ENCODE assay signal across 20 mouse cellular contexts in genomic region chr15:31494310-31494709, GRCm38 (mm10).
"Had no signal": no experiment of that assay in that cellular context is flagged by ENCODE, and none has a peak within 500 bp of the region (broad histone marks: within the 10 kb centered on the region; RNA-seq: fewer than 3 reads in every experiment).

No protein-coding gene starts in this region.

- ATAC-seq: liver, postnatal 0 days; midbrain, embryonic 15.5 days had no signal

- H3K4me2 ChIP-seq: limb, embryonic 13.5 days; liver, embryonic 13.5 days; lung, embryonic 15.5 days; midbrain, embryonic 12.5 days; midbrain, embryonic 15.5 days; neural tube, embryonic 12.5 days; neural tube, embryonic 15.5 days had no signal

- H3K9me3 ChIP-seq: limb, embryonic 10.5 days; limb, embryonic 13.5 days; liver, embryonic 13.5 days; lung, embryonic 15.5 days; midbrain, embryonic 12.5 days; midbrain, embryonic 15.5 days; neural tube, embryonic 12.5 days; neural tube, embryonic 15.5 days had no signal

- H3K27me3 ChIP-seq: limb, embryonic 13.5 days; liver, embryonic 13.5 days; lung, embryonic 15.5 days; midbrain, embryonic 12.5 days; midbrain, embryonic 15.5 days; neural tube, embryonic 12.5 days; neural tube, embryonic 15.5 days had no signal

- H3K9ac ChIP-seq: limb, embryonic 13.5 days; liver, embryonic 13.5 days; liver, postnatal 0 days; lung, embryonic 15.5 days; midbrain, embryonic 12.5 days; midbrain, embryonic 15.5 days; neural tube, embryonic 12.5 days; neural tube, embryonic 15.5 days had no signal

- H3K4me1 ChIP-seq: limb, embryonic 10.5 days; limb, embryonic 13.5 days; liver, embryonic 13.5 days; lung, embryonic 15.5 days; midbrain, embryonic 12.5 days; midbrain, embryonic 15.5 days; neural tube, embryonic 12.5 days; neural tube, embryonic 15.5 days had no signal

- H3K4me3 ChIP-seq: layer of hippocampus, adult 2 months; limb, embryonic 10.5 days; limb, embryonic 13.5 days; liver, embryonic 13.5 days; lung, embryonic 15.5 days; midbrain, embryonic 12.5 days; midbrain, embryonic 15.5 days; neural tube, embryonic 12.5 days; neural tube, embryonic 15.5 days had no signal

- DNase-seq: kidney, adult 18-20 months; kidney, adult 9 months; kidney, postnatal 25 days; layer of hippocampus, adult 9-11 months; liver, embryonic 13.5 days; liver, postnatal 0 days; lung, postnatal 14 days; lung, postnatal 4 days; right cerebral cortex, adult 18-20 months; right cerebral cortex, postnatal 14 days; right cerebral cortex, postnatal 4 days; thymus, postnatal 25 days had no signal

- H3K27ac ChIP-seq: layer of hippocampus, adult 2 months; limb, embryonic 10.5 days; limb, embryonic 13.5 days; liver, embryonic 13.5 days; lung, embryonic 15.5 days; midbrain, embryonic 12.5 days; midbrain, embryonic 15.5 days; neural tube, embryonic 12.5 days; neural tube, embryonic 15.5 days had no signal
